Comparison of ENCODE assay signal across 8 mouse cellular contexts in genomic region chr8:105714139-105714538, GRCm38 (mm10). TPM values are rescaled to one million over a fixed set of nuclear protein-coding genes. Genes with fewer than 3 reads are reported as not detected.
A peak's percentile ranks its signal among the peaks of the same experiment; 100 is the strongest.
DNase-seq lines count a peak whose midpoint lies in the region; ATAC-seq and TF ChIP-seq lines count a peak whose summit lies in the region.

No protein-coding gene starts in this region.

- peak; percentile 94 for DNase-seq in R1 (ENCODE audit: low read depth, low spot score)
- peak; percentile 84 for DNase-seq in cerebellum, adult 11 months
- peak; percentile 78 to 89 for DNase-seq in layer of hippocampus, postnatal 14 days (ENCODE audit: low spot score in 2 of 2)
- DNase-seq in yolk sac, embryonic 10.5 days (ENCODE audit: low spot score) = peak; percentile 70

- ATAC-seq in forebrain, embryonic 15.5 days (replicated peaks) = 0 out of 2 replicates have a peak, but pooled peaks have one; percentile 10
- 0 out of 2 replicates have a peak, but pooled peaks have one; percentile 31 for ATAC-seq in hindbrain, embryonic 13.5 days (ENCODE audit: low FRiP score)
- ATAC-seq in megakaryocyte progenitor cell, adult 5-6 weeks (replicated peaks; ENCODE audit: poor library complexity) = peak; percentile 88

- H3K9ac ChIP-seq in forebrain, embryonic 15.5 days (replicated peaks) = no peak overlapping the region
- H3K9ac ChIP-seq in hindbrain, embryonic 13.5 days = no peak overlapping the region

- TF ChIP-seq CTCF in small intestine, adult 2 months (IDR thresholded peaks at IDR 0.05; ENCODE audit: extremely low read depth, insufficient read length, insufficient replicate concordance, low read depth, low read length) = peak; percentile 79; the same call in 1 of the 2 replicates

- no peaks in the 10 kb centered on the region for H3K9me3 ChIP-seq in forebrain, embryonic 15.5 days
- no peaks in the 10 kb centered on the region for H3K9me3 ChIP-seq in hindbrain, embryonic 13.5 days

- H3K36me3 ChIP-seq in forebrain, embryonic 15.5 days = peaks cover 15% of the 10 kb centered on the region
- peaks cover 32% of the 10 kb centered on the region for H3K36me3 ChIP-seq in hindbrain, embryonic 13.5 days
- 0 out of 2 replicates have a peak, but pooled peaks cover 4% of the 10 kb centered on the region for H3K36me3 ChIP-seq in small intestine, adult 2 months (ENCODE audit: control insufficient read depth, insufficient read depth, low read length)

- no peaks in the 10 kb centered on the region for H3K4me1 ChIP-seq in forebrain, embryonic 15.5 days
- no peaks in the 10 kb centered on the region for H3K4me1 ChIP-seq in hindbrain, embryonic 13.5 days (replicated peaks)
- H3K4me1 ChIP-seq in small intestine, adult 2 months (ENCODE audit: control insufficient read depth, insufficient read depth, insufficient read length, low read length) = no peaks in the 10 kb centered on the region; the same call in none of the 2 replicates

- H3K27me3 ChIP-seq in forebrain, embryonic 15.5 days = no peaks in the 10 kb centered on the region
- no peaks in the 10 kb centered on the region for H3K27me3 ChIP-seq in hindbrain, embryonic 13.5 days
- H3K27me3 ChIP-seq in small intestine, adult 2 months (ENCODE audit: control insufficient read depth, insufficient read depth, low read length) = no peaks in the 10 kb centered on the region

- no peak overlapping the region for H3K4me3 ChIP-seq in forebrain, embryonic 15.5 days
- H3K4me3 ChIP-seq in hindbrain, embryonic 13.5 days = no peak overlapping the region
- H3K4me3 ChIP-seq in small intestine, adult 2 months (ENCODE audit: low read depth, low read length) = no peak overlapping the region

- TF ChIP-seq POLR2A in small intestine, adult 2 months (IDR thresholded peaks at IDR 0.05; ENCODE audit: low read depth, low read length) = no peak

- no peak overlapping the region for H3K27ac ChIP-seq in forebrain, embryonic 15.5 days (replicated peaks)
- H3K27ac ChIP-seq in hindbrain, embryonic 13.5 days = no peak overlapping the region
- H3K27ac ChIP-seq in small intestine, adult 2 months (ENCODE audit: insufficient read depth, low read depth, low read length) = no peak overlapping the region

- WGBS in forebrain, embryonic 15.5 days = 8% methylated on average over 3 of the region's 3 CpGs
- WGBS in hindbrain, embryonic 13.5 days = 15% methylated on average over 3 of the region's 3 CpGs
- 4% methylated on average over 3 of the region's 3 CpGs for WGBS in small intestine, adult 2 months

- H3K4me2 ChIP-seq in forebrain, embryonic 15.5 days (replicated peaks) = no peak overlapping the region
- H3K4me2 ChIP-seq in hindbrain, embryonic 13.5 days = no peak overlapping the region

RNA-seq across cellular contexts. Expression of gene Enkd1, which starts 6.1 kb away (rescaled TPM):
- 17.3 and 19.3 TPM in 2 replicates for polyA plus RNA-seq in forebrain, embryonic 15.5 days (2015; fragmentation: Nextera tagmentation; extraction: Ambion mirVana)
- 12.8 TPM in 2 replicates for polyA plus RNA-seq in hindbrain, embryonic 13.5 days (2015; fragmentation: Nextera tagmentation; extraction: Ambion mirVana)
- total RNA-seq in layer of hippocampus, postnatal 14 days (2021) = 1 to 10 TPM; 8.6 to 9.0 TPM
- 12.7 and 13.0 TPM in 2 replicates for total RNA-seq in megakaryocyte progenitor cell, adult 5-6 weeks (2015)
- 10.4 and 13.9 TPM in 2 replicates for total RNA-seq in megakaryocyte progenitor cell, adult 5-6 weeks (2017)
- polyA plus RNA-seq in small intestine, adult 2 months (2012; rRNA removed) = 3.6 and 5.3 TPM in 2 replicates

RNA-seq across cellular contexts. Expression of gene 4933405L10Rik, which starts 6.7 kb away (rescaled TPM):
- polyA plus RNA-seq in forebrain, embryonic 15.5 days (2015; fragmentation: Nextera tagmentation; extraction: Ambion mirVana) = 0.15 TPM in 1 of 2 replicates, not detected in the other
- polyA plus RNA-seq in hindbrain, embryonic 13.5 days (2015; fragmentation: Nextera tagmentation; extraction: Ambion mirVana) = 0.16 and 0.28 TPM in 2 replicates
- not detected for total RNA-seq in layer of hippocampus, postnatal 14 days (2021)
- not detected in 2 replicates for total RNA-seq in megakaryocyte progenitor cell, adult 5-6 weeks (2015)
- not detected in 2 replicates for total RNA-seq in megakaryocyte progenitor cell, adult 5-6 weeks (2017)
- not detected in 2 replicates for polyA plus RNA-seq in small intestine, adult 2 months (2012; rRNA removed)

RNA-seq across cellular contexts. Expression of gene Pard6a, which starts 13.2 kb away (rescaled TPM):
- 47.1 and 52.0 TPM in 2 replicates for polyA plus RNA-seq in forebrain, embryonic 15.5 days (2015; fragmentation: Nextera tagmentation; extraction: Ambion mirVana)
- polyA plus RNA-seq in hindbrain, embryonic 13.5 days (2015; fragmentation: Nextera tagmentation; extraction: Ambion mirVana) = 45.4 and 47.7 TPM in 2 replicates
- total RNA-seq in layer of hippocampus, postnatal 14 days (2021) = 10 to 100 TPM; 36.8 to 38.4 TPM
- 5.8 and 7.1 TPM in 2 replicates for total RNA-seq in megakaryocyte progenitor cell, adult 5-6 weeks (2015)
- 16.2 and 23.9 TPM in 2 replicates for total RNA-seq in megakaryocyte progenitor cell, adult 5-6 weeks (2017)
- polyA plus RNA-seq in small intestine, adult 2 months (2012; rRNA removed) = 5.1 and 7.2 TPM in 2 replicates

RNA-seq across cellular contexts. Expression of gene Acd, which starts 13.2 kb away (rescaled TPM):
- polyA plus RNA-seq in forebrain, embryonic 15.5 days (2015; fragmentation: Nextera tagmentation; extraction: Ambion mirVana) = 105 and 107 TPM in 2 replicates
- polyA plus RNA-seq in hindbrain, embryonic 13.5 days (2015; fragmentation: Nextera tagmentation; extraction: Ambion mirVana) = 93.0 and 95.2 TPM in 2 replicates
- total RNA-seq in layer of hippocampus, postnatal 14 days (2021) = 10 to 100 TPM; 42.8 to 43.5 TPM
- 40.1 and 56.7 TPM in 2 replicates for total RNA-seq in megakaryocyte progenitor cell, adult 5-6 weeks (2015)
- 21.4 and 28.1 TPM in 2 replicates for total RNA-seq in megakaryocyte progenitor cell, adult 5-6 weeks (2017)
- 10.5 and 20.6 TPM in 2 replicates for polyA plus RNA-seq in small intestine, adult 2 months (2012; rRNA removed)

RNA-seq across cellular contexts. Expression of gene Carmil2, which starts 28.1 kb away (rescaled TPM):
- polyA plus RNA-seq in forebrain, embryonic 15.5 days (2015; fragmentation: Nextera tagmentation; extraction: Ambion mirVana) = 12.1 and 12.3 TPM in 2 replicates
- 16.2 TPM in 2 replicates for polyA plus RNA-seq in hindbrain, embryonic 13.5 days (2015; fragmentation: Nextera tagmentation; extraction: Ambion mirVana)
- 10 to 100 TPM; 64.7 to 68.4 TPM for total RNA-seq in layer of hippocampus, postnatal 14 days (2021)
- total RNA-seq in megakaryocyte progenitor cell, adult 5-6 weeks (2015) = 2.2 and 3.4 TPM in 2 replicates
- 2.0 and 2.2 TPM in 2 replicates for total RNA-seq in megakaryocyte progenitor cell, adult 5-6 weeks (2017)
- polyA plus RNA-seq in small intestine, adult 2 months (2012; rRNA removed) = 2.9 and 5.4 TPM in 2 replicates

Comparison
In these comparisons a context has a peak if more than half of its experiments do, and no peak if none do; other contexts are left out.
1. ATAC-seq: peak in every context shown above with its lines; median percentile 88 in megakaryocyte progenitor cell, adult 5-6 weeks; 31 in hindbrain, embryonic 13.5 days; 10 in forebrain, embryonic 15.5 days.